Mouse (Mus musculus) Muller cell, postnatal 12 days (primary cell): ENCODE results near the gene Tcp10b.
A peak's percentile ranks its signal among the peaks of the same experiment; 100 is the strongest.
"Not testable (repeated sequence)": the region's sequence is repeated elsewhere in the genome, so short reads cannot be mapped to it uniquely, and the experiment has no call there.

Experiments
- DNase-seq: peaks from one replicate; pipeline ENCODE4 v3.0.0-alpha.2; 2015; ENCODE audit errors: inconsistent ontology term

Gene Tcp10b

DNA sequence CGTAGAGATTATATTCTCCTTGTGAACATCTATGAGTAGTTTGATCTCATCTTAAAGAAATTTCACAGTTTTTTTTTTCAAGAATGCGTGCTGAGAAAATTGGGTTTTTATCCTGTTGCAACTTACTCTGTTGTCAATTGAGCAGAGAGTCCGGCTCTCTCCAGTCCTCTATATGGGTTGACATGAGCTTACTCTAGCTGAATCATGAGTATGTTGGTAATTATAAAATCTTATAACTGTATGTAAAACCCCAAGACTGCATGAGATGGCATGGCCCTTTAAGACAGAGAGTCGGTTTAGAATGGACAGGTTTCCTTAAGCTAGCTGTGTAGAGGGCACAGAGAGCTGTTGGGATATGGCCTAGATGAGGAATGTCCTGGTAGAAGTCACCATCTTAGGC, at the start of gene Tcp10b:
Gene Tcp10b (plus strand): TSS at position 301 of the 400 bp plus-strand sequence.
- DNase-seq, result not testable (repeated sequence)

DNA sequence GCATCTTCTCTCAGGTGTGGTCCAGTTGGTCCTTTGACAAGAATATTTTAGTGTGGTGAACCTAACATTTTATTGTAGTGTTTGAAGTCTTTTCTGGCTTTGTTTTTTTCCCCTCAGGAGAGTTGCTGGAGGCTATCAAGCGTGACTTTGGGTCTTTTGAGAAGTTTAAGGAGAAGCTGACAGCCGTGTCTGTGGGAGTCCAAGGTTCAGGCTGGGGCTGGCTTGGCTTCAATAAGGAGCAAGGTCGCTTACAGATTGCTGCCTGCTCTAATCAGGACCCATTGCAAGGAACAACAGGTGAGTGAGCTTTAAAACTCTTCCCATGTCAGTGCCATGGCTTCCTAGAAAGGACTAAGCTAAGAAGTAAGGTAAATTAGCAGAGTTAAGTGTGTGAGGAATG, 47.6 kb upstream of the Tcp10b start:
- no peak for DNase-seq

DNA sequence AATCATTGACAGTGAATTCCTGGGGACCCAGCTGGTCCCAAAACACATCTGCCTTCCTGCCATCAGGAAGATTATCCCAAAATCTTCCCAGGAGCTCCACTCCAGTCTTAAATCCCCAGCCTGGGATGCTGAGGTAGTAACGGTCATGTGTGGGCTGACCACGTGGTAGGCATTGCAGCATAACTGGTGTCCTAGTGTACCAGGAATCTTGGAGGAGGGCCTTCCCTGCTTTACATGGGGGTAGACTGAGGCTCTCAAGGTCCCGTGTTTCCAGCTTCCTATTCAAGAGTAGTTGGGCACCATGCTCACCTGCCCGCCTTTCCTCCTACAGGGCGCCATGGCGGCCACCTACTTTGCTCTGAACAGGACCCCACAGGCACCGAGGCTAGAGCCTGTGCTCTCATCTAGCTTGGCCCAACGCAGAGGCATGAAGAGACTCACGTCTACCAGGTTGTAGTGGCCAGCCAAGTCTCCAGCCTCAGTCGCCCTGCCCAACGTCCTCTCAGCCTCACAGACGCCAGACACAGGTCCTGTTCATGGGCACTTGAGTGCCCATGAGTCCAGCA, 24.2 kb upstream of the Tcp10b start:
- not testable (repeated sequence) for DNase-seq

DNA sequence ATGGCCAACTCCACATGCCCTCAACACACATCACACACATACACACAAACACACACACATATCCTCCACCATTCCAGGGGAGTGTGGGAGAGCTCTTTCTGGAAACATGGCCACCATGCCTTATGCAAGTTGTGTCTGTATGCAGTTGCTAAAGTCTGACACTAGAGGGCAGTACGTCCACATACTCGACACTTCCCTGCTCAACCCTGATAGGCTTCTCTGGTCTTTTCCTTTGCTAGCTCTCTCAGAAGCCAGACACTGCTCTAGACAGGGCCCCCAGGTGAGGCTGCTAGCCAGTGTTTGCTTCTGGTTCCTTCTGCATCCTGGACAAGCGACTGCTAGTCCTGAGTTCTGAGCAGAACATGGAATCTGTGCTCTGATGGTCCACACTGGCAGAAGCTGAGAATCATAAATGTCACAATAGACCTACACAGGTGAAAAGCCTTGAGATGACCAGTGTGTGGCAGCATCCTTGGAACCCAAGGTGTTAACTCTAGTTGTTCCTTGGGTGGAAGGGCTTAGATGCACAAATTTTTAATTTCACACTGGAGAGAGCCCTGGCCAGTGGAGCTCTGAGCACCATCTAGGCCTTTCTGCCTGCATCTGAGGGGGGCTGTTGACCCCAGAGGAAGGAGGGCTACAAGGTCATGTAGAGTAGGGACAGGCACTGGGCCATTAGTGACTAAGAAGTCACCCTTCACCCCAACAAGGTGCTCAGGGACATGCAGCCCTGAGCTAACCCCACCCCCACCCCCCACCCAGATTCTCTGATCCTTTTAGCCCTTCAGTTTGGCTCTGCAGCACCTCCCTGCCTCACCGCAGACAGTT, 16.8 kb upstream of the Tcp10b start:
- peak; percentile 15 for DNase-seq

DNA sequence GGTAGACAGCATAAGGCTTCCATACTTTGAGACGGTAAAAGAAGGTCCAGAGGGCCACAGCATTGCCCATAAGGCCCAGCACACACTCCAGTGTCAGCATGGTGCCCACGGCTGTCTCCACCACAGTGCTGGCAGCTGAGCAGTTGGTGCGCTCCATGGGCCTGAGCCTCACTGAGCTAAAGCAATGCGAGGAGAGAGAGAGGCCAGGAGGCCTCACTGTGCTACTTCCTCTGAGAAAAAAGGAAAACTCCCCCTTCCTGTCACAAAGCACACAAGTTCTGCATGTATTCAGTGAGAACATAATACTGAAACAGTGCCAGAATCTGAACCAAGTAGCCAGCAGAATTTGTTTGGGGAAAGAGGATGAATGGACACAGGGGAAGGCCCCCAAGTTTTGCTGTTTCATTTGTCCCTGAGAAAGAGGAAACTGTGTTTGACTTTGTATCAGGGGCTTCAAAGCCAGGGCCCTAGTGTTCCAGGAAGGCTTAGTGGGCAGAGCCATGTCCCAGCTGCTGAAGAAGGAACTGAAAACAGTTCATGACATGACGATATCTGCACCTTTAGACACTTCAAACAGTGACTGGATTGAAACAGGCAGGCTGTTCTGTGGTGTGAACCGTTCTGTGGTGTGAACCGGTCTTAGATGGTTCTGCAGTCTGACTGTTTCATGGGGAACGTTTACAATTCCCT, 8.6 kb upstream of the Tcp10b start, which contains the start of gene Gpr31b:
Gene Gpr31b (minus strand): TSS at position 173 of the 690 bp plus-strand sequence.
- DNase-seq, result not testable (repeated sequence)

DNA sequence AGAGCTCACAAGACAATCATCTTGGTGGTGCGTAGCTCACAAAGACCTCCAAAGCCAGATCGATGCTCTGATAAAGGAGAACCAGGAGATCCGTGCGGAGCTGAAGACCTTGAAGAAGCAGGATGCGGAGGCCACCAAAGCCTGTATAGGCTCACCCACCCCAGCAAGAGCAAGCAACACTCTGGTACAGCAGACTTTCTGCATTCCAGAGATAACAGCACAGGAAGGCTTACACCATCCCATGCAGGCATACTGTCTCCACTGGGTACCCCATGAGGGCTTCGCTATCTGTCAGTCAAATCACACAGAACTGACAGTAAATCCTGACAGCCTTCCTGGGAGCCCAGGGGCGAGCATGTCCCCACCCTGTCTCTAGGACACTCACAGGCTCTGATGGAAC, 2.0 kb downstream of the Tcp10b start:
- DNase-seq, result not testable (repeated sequence)

DNA sequence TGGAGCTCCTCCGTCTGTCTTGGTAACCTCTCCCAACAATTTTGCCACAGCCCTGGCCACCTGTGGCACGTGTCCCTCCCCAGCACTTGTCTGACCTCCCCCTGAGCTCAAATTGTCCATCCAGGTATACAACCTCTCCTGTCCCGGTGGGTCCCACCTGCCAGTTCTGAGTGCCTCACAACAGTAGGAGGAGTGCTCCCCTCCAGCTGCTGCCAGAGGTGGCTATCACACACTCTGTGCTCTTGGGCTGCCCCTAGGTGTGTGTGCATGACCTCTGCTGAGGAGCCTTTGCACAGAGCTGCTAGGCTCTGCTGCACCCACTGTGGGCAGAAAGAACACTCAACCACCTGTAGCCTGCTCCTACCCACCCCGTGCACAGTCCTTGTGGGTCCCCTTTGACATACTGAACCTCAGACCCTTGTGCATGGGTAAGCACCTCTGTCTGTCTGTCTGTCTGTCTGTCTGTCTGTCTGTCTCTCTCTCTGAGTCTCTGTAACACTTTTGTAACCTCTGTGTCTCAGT, 7.0 kb downstream of the Tcp10b start:
- not testable (repeated sequence) for DNase-seq

DNA sequence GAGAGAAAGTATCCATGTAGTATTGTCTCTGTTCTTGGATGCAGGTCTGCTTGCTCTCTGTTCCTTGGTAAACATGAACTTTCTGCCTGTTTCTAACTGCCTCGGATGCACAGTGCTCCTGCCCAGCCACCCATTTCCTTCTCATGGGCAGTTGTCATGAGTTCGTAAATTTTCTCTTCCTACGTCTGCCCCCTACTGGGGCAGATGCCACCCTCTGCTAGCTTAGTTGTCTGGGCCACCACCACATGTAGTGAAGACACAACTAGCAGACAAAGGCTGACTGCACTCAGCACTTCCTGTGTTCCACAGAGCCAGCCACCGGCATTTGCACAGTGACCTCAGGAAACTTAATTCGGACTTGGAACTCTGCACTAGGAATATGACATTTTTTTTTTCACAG, 8.3 kb downstream of the Tcp10b start:
- DNase-seq, result not testable (repeated sequence)

DNA sequence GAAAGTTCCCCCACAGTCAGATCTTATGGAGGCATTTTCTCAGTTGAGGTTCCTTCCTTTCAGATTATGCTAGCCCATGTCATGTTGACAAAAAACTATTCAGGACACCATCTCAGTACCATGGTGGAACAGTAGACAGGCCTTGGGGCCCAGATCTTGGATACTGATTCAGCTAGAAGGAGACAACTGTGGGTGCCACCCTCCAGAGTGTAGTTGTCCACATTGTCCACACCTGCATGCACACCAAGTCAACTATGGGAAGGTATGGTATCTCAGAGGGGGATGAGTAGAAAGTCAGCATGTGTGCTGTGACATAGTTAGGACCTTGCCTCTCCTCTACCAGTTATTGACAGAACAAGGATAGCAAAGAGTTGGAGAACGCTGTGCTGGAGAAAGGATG, 30.6 kb downstream of the Tcp10b start:
- not testable (repeated sequence) for DNase-seq

DNA sequence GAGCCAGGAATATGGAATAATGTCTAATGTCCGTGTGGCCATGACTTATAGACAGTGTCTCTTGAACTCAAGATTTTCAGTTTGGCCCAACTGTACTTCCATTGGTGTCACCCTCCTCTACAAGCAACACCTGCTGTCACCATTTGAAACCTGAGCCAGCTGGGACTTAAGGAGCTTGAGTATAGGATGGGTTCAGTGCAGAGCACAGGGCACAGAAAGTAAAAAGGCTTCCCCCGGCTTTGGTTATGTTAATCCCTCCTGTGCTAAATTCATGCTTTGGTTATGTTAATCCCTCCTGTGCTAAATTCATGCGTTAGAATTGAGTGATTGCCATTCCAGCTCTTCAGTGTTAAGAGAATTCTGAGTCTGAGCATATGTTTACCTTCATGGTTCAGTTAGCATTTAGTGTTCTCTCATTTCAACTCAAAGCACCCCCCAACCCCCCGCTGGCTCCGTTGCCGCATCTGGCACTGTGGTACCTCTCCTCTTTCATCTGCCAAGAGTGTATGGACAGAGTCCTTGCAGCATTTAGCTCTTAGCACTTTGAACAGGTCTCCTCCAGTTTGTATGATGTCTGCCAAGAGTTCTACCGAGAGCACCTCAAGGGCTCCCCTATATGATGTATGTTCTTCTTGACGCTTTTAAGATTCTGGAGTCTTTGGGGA, 31.3 kb downstream of the Tcp10b start:
- DNase-seq, result not testable (repeated sequence)

DNA sequence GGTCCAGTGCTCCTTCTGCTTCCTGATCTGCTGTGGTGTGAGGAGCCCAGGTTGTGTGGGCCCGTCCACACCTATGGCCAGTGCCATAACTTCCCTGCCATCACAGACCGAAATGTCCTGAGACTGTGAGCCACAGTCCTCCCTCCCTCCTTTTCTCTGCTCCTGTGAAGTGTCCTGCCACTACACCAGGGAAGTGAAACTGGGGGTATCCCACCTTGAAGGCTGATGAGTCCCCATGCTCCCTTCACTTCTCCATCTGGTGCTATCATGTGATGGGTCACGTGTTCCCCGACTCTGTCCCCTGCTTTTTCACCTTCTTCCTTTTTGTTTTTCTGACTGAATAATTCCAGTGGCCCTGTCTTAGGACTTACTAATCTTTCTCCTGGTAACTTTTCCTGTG, 32.1 kb downstream of the Tcp10b start:
- not testable (repeated sequence) for DNase-seq

DNA sequence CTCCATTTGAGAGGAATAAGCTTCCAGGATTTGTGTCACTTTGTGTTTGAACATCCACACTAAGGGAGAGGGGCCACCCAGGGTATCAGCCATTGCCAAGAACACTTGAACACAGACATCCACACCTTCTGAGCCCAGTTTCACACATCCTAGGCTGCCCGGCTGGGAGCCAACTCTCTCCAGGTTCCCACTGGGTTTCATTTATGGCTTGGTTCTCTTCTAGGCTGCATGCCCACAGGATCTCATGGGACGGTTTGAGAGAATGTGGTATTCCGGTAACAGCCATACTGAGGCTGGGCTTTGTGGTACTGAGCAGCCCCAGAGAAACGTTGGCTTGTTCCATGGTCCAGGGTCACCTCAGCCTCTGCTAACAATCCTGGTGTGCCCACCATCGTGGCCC, 45.7 kb downstream of the Tcp10b start:
- DNase-seq, result not testable (repeated sequence)

DNA sequence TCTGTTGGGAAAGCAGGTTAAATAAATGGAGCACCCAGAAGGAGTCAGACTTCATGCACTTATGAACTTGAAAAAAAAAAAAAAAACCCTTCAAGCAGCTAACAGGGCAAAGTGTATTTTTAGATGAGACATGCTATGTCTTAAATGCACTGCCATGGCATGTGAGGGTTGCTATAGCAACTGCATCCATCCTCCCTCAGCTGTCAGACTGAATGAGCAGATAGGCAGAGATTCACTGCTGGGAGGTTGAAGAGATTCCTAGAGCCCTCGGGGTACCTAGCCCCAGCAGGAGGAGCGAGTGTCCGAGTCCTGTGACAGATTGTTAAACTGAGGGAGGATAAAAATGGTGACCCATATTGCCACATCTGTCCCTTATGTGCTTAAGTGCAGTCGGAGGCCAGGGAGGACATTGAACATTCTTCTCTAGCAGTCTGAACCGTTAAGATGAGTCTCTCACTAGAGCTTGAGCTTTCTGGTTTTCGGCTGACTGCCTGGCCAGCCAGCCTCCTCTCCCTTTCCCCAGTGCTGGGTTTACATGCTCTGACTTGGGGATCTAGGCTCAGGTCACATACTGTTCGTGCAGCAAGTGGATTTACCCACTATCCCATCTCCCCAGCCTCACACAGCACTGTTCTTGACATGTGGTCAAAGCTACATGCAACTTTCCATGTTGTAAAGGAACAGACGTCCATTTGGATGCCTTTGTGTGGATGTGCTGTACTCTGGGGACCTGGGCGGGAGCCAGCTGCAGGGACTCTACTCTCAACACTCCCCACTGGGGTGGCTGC, 51.8 kb downstream of the Tcp10b start:
- not testable (repeated sequence) for DNase-seq

DNA sequence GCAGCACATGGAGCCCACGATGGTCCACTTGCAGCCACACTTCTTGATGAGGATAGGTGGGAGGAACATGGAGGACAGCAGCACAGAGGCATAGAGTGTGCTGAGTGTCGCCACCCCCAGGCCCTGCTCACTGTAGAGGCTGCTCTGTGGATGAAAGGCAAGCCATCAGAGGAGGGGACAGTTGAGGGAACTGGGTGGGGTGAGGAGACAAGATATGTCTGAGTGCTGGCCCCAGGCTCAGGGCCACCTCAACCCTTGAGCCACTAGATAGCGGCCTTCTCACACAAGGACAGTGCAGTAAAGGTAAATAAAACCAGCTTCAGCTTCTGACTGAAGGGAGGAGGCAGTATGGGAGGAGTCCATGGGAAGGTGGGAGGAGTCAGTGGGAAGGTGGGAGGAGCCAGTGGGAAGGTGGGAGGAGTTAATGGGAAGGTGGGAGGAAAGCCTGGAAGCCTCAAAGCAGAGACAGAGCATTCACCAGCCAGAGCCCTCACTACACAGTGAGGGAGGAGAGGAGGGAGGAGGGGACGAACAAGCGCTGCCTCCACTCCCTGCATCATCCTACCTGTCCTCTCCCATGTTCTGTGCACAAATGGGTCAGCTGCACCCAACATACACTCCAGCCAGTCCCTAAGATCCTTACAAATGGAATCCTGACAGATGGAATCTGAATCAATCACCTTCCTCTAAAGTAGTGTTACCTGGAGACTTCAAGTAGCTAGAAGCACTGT, 62.6 kb downstream of the Tcp10b start:
- DNase-seq, result not testable (repeated sequence)

DNA sequence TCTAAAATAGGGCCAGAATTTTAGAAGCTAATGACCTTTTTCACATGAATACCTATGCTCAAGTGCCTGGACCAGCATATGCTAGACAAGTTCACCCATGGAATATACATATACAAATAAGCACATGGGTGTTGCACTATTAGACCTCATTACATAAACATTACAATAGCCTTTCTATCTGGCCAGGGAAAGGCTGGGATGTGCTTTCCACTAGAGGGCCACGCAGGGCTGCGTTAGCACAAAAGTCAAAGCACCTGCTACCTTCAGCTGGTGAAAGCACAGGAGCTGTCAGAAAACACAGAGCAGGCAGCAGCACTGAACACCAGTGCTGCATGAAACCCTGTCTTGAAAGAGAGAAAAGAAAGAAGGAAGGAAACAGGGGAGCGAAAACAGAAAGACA, 63.3 kb downstream of the Tcp10b start:
- DNase-seq, result not testable (repeated sequence)

DNA sequence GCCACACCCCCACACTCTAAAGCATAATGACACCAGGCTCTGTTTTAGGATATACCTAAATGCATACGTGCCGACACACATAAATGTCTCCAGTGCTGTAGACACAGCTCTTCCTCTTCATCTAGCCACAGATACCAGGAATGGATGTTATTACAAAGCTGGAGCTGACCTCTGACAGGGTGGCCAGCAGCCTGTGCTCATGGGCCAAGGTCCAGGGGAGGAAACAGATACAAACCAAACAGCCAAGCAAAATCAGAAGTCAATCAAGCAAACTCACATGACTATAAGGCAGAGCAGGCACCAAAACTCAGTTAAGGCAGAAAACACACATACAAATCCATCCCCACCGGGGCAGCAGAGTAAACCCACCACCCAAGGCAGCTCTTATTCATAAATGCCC, 68.4 kb downstream of the Tcp10b start:
- DNase-seq, result not testable (repeated sequence)

DNA sequence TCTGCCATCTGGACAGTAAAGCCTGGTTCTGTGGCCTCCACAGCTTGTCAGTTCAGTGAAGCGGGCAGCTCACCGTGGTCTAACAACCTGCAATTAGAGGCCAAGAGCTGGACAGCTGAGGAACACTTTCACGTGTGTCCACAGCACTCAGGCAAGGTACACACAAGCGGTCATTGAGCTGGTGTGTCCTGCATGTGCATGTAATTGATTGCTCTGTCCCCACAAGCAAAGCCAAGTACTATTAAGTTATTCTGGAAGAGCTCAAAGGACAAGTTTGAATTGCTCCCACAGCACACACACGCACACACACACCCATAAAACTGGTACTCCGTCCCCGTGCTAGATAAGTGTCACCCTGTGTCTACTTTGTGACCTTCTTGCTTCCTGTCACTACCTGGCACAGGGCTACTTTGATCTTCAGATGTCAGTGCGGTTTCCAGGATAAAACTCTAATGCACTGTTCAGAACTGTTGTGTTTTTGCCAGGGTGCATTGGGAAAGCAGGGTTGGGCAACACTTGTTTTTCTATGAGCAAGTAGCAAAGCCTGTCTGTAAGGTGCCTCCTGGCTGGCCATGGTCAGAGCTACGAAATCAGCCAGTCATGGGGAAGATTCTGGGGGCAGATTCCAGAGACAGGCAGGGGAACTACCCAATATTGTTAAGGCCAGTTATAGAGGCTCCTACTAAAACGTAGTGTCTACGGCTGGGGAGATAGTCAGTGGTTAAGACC, 69.0 kb downstream of the Tcp10b start:
- DNase-seq, result not testable (repeated sequence)

DNA sequence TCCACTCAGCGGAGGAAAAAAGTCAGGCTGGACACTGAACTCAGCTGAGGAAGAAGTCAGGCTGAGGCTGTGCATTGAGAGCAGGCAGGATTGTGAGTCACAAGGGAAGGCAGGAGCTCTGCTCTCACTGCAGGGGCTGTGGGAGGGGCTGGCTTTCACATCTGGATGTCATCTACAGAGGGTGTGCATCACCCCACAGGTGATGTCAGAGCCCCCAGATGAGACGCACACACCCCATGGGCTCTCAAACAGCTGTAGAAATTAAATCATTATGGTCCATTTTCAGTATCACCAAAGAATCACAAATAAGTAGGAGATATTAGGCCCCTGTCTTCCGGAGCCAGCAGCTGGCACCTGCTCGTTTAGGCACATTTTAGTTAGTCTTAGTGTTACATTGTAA, 70.8 kb downstream of the Tcp10b start, which contains the start of gene Unc93a:
Gene Unc93a (minus strand): TSS at position 101 of the 400 bp plus-strand sequence.
- DNase-seq, result not testable (repeated sequence)
